Comparison of ENCODE assay signal across 26 mouse cellular contexts in genomic region chr3:40094040-40094439, GRCm38 (mm10).
A peak's percentile ranks its signal among the peaks of the same experiment; 100 is the strongest.
DNase-seq lines count a peak whose midpoint lies in the region; ATAC-seq and TF ChIP-seq lines count a peak whose summit lies in the region.
"Had no signal": no experiment of that assay in that cellular context is flagged by ENCODE, and none has a peak within 500 bp of the region (broad histone marks: within the 10 kb centered on the region; RNA-seq: fewer than 3 reads in every experiment).

No protein-coding gene starts in this region.

- H3K4me1 ChIP-seq in hindbrain, embryonic 13.5 days (replicated peaks): peaks cover 3% of the 10 kb centered on the region; the same call in 1 of the 2 replicates
- peaks cover 11% of the 10 kb centered on the region for H3K4me1 ChIP-seq in hindbrain, embryonic 10.5 days (replicated peaks)
- no peaks in the 10 kb centered on the region for H3K4me1 ChIP-seq in midbrain, postnatal 0 days (ENCODE audit: insufficient read depth, low read length)
- H3K4me1 ChIP-seq in midbrain, embryonic 11.5 days (ENCODE audit: control insufficient read depth, insufficient read depth, low read length): 0 out of 2 replicates have a peak, but pooled peaks cover 3% of the 10 kb centered on the region
- peaks cover 18% of the 10 kb centered on the region; the same call in 1 of the 2 replicates for H3K4me1 ChIP-seq in forebrain, postnatal 0 days (ENCODE audit: insufficient read depth)
- peaks cover 7% of the 10 kb centered on the region; the same call in 1 of the 2 replicates for H3K4me1 ChIP-seq in embryonic facial prominence, embryonic 10.5 days
- H3K4me1 ChIP-seq: embryonic facial prominence, embryonic 13.5 days; heart, embryonic 13.5 days had no signal

- no peaks in the 10 kb centered on the region for H3K27me3 ChIP-seq in hindbrain, embryonic 13.5 days
- H3K27me3 ChIP-seq in hindbrain, embryonic 10.5 days (ENCODE audit: insufficient read depth, poor library complexity, severe bottlenecking): no peaks in the 10 kb centered on the region
- no peaks in the 10 kb centered on the region for H3K27me3 ChIP-seq in midbrain, postnatal 0 days (ENCODE audit: insufficient read depth, low read length)
- no peaks in the 10 kb centered on the region for H3K27me3 ChIP-seq in midbrain, embryonic 11.5 days (ENCODE audit: control insufficient read depth, insufficient read depth, low read length)
- H3K27me3 ChIP-seq in forebrain, postnatal 0 days (ENCODE audit: insufficient read depth, low read length): no peaks in the 10 kb centered on the region
- no peaks in the 10 kb centered on the region for H3K27me3 ChIP-seq in embryonic facial prominence, embryonic 10.5 days (replicated peaks; ENCODE audit: low read depth, poor library complexity, severe bottlenecking)
- H3K27me3 ChIP-seq: embryonic facial prominence, embryonic 13.5 days; heart, embryonic 13.5 days; kidney, embryonic 15.5 days had no signal

- no peak overlapping the region for H3K27ac ChIP-seq in hindbrain, embryonic 13.5 days
- no peak overlapping the region; the same call in 1 of the 2 replicates for H3K27ac ChIP-seq in hindbrain, embryonic 10.5 days
- no peak overlapping the region for H3K27ac ChIP-seq in midbrain, postnatal 0 days (ENCODE audit: low read depth, low read length)
- no peak overlapping the region for H3K27ac ChIP-seq in midbrain, embryonic 11.5 days (ENCODE audit: low read depth, low read length)
- 0 out of 2 replicates have a peak overlapping the region, but pooled peaks have one; percentile 16 for H3K27ac ChIP-seq in forebrain, postnatal 0 days (ENCODE audit: low read depth, low read length)
- no peak overlapping the region for H3K27ac ChIP-seq in embryonic facial prominence, embryonic 10.5 days (replicated peaks)
- H3K27ac ChIP-seq: embryonic facial prominence, embryonic 13.5 days; heart, embryonic 13.5 days; kidney, embryonic 15.5 days; liver, embryonic 14.5 days had no signal

- TF ChIP-seq CTCF in midbrain, postnatal 0 days (IDR thresholded peaks at IDR 0.05): no peak
- no peak for TF ChIP-seq CTCF in forebrain, postnatal 0 days (IDR thresholded peaks at IDR 0.05; ENCODE audit: low read depth)

- no peak overlapping the region for H3K4me3 ChIP-seq in hindbrain, embryonic 13.5 days
- no peak overlapping the region for H3K4me3 ChIP-seq in hindbrain, embryonic 10.5 days
- H3K4me3 ChIP-seq in midbrain, postnatal 0 days (ENCODE audit: low read depth, low read length): no peak overlapping the region
- H3K4me3 ChIP-seq in midbrain, embryonic 11.5 days (ENCODE audit: low read depth, low read length): no peak overlapping the region
- no peak overlapping the region for H3K4me3 ChIP-seq in forebrain, postnatal 0 days (ENCODE audit: low read depth, low read length)
- H3K4me3 ChIP-seq in embryonic facial prominence, embryonic 10.5 days: no peak overlapping the region
- H3K4me3 ChIP-seq: embryonic facial prominence, embryonic 13.5 days; heart, embryonic 13.5 days; kidney, embryonic 15.5 days had no signal

- ATAC-seq in hindbrain, embryonic 13.5 days (ENCODE audit: low FRiP score): 0 out of 2 replicates have a peak, but pooled peaks have one; percentile 39
- ATAC-seq in midbrain, postnatal 0 days (ENCODE audit: low FRiP score): no peak
- ATAC-seq in midbrain, embryonic 11.5 days (ENCODE audit: low FRiP score): no peak
- ATAC-seq in forebrain, postnatal 0 days: peak; percentile 90
- ATAC-seq: intestine, postnatal 0 days had no signal

- H3K9ac ChIP-seq in hindbrain, embryonic 13.5 days: no peak overlapping the region
- no peak overlapping the region for H3K9ac ChIP-seq in midbrain, postnatal 0 days (replicated peaks; ENCODE audit: low read length, poor library complexity, severe bottlenecking)
- no peak overlapping the region for H3K9ac ChIP-seq in midbrain, embryonic 11.5 days (ENCODE audit: low read length)
- no peak overlapping the region for H3K9ac ChIP-seq in forebrain, postnatal 0 days
- H3K9ac ChIP-seq: embryonic facial prominence, embryonic 13.5 days; heart, embryonic 13.5 days; kidney, embryonic 15.5 days; liver, embryonic 14.5 days had no signal

- DNase-seq in hindbrain, embryonic 10.5 days (ENCODE audit: low spot score): no peak
- DNase-seq in midbrain, postnatal 0 days (ENCODE audit: low spot score): peak; percentile 22
- no peak for DNase-seq in midbrain, embryonic 11.5 days (ENCODE audit: low spot score, missing footprints)
- DNase-seq in forebrain, postnatal 0 days: peak; percentile 60
- DNase-seq in heart, postnatal 25 days (ENCODE audit: low spot score): no peak
- DNase-seq in embryonic facial prominence, embryonic 10.5 days (ENCODE audit: low spot score): no peak
- DNase-seq: adrenal gland, adult 8-10 months; cerebellum, adult 11 months; cerebellum, adult 9-10 months; embryo, embryonic 11 days; gastrocnemius, postnatal 10 days; heart, postnatal 10 days; kidney, postnatal 25 days; liver; lung, adult 2 months; lung, postnatal 10 days; right cerebral cortex, postnatal 25 days; thymus, adult 2 months; thymus, postnatal 36 days had no signal

- H3K9me3 ChIP-seq in hindbrain, embryonic 13.5 days: no peaks in the 10 kb centered on the region
- H3K9me3 ChIP-seq in hindbrain, embryonic 10.5 days: 0 out of 2 replicates have a peak, but pooled peaks cover 2% of the 10 kb centered on the region
- H3K9me3 ChIP-seq in midbrain, postnatal 0 days (ENCODE audit: low read length): no peaks in the 10 kb centered on the region; the same call in 1 of the 2 replicates
- no peaks in the 10 kb centered on the region for H3K9me3 ChIP-seq in midbrain, embryonic 11.5 days (ENCODE audit: control insufficient read depth, low read length)
- no peaks in the 10 kb centered on the region for H3K9me3 ChIP-seq in forebrain, postnatal 0 days (ENCODE audit: low read length)
- peaks cover 5% of the 10 kb centered on the region; the same call in 1 of the 2 replicates for H3K9me3 ChIP-seq in embryonic facial prominence, embryonic 10.5 days
- H3K9me3 ChIP-seq: G1E; kidney, embryonic 15.5 days had no signal

- H3K36me3 ChIP-seq in hindbrain, embryonic 13.5 days: no peaks in the 10 kb centered on the region
- no peaks in the 10 kb centered on the region for H3K36me3 ChIP-seq in hindbrain, embryonic 10.5 days
- H3K36me3 ChIP-seq in midbrain, postnatal 0 days (ENCODE audit: insufficient read depth, low read length): no peaks in the 10 kb centered on the region
- H3K36me3 ChIP-seq in midbrain, embryonic 11.5 days (ENCODE audit: control insufficient read depth, insufficient read depth, low read length): no peaks in the 10 kb centered on the region
- H3K36me3 ChIP-seq in forebrain, postnatal 0 days (ENCODE audit: insufficient read depth): no peaks in the 10 kb centered on the region
- no peaks in the 10 kb centered on the region for H3K36me3 ChIP-seq in embryonic facial prominence, embryonic 10.5 days (replicated peaks)
- H3K36me3 ChIP-seq: embryonic facial prominence, embryonic 13.5 days; G1E; heart, embryonic 13.5 days; kidney, embryonic 15.5 days had no signal

- intact Hi-C loops in heart, postnatal 25 days (cut with DNase I): no loop called here

- WGBS in hindbrain, embryonic 13.5 days: 38% methylated on average over 6 of the region's 6 CpGs
- 70% methylated on average over 6 of the region's 6 CpGs for WGBS in hindbrain, embryonic 10.5 days
- WGBS in midbrain, postnatal 0 days: 30% methylated on average over 6 of the region's 6 CpGs
- 85% methylated on average over 6 of the region's 6 CpGs for WGBS in midbrain, embryonic 11.5 days
- 17% methylated on average over 6 of the region's 6 CpGs for WGBS in forebrain, postnatal 0 days
- 87% methylated on average over 6 of the region's 6 CpGs for WGBS in embryonic facial prominence, embryonic 10.5 days

- no peak overlapping the region for H3K4me2 ChIP-seq in hindbrain, embryonic 13.5 days
- H3K4me2 ChIP-seq in midbrain, postnatal 0 days (ENCODE audit: low read depth, low read length, poor library complexity, severe bottlenecking): no peak overlapping the region
- H3K4me2 ChIP-seq in midbrain, embryonic 11.5 days: no peak overlapping the region
- H3K4me2 ChIP-seq in forebrain, postnatal 0 days (ENCODE audit: low read depth): no peak overlapping the region
- H3K4me2 ChIP-seq: embryonic facial prominence, embryonic 13.5 days; heart, embryonic 13.5 days; kidney, embryonic 15.5 days had no signal

Comparison
In these comparisons a context has a peak if more than half of its experiments do, and no peak if none do; other contexts are left out.
1. DNase-seq: peak in midbrain, postnatal 0 days (single experiment) and forebrain, postnatal 0 days (single experiment); none in hindbrain, embryonic 10.5 days (single experiment), midbrain, embryonic 11.5 days (single experiment), heart, postnatal 25 days (single experiment) and embryonic facial prominence, embryonic 10.5 days (single experiment).
2. ATAC-seq: peak in hindbrain, embryonic 13.5 days (single experiment) and forebrain, postnatal 0 days (single experiment); none in midbrain, postnatal 0 days (single experiment) and midbrain, embryonic 11.5 days (single experiment).